Mouse (Mus musculus) kidney, postnatal 10 days (tissue): ENCODE results near the gene Ndn.
A peak's percentile ranks its signal among the peaks of the same experiment; 100 is the strongest.

Source experiments
- DNase-seq: peaks from one replicate; pipeline ENCODE4 v3.0.0; 2021; ENCODE audit warnings: mixed read lengths

Ndn gene

GRCm38 (mm10) chr7:62346269-62346668 is at the start of gene Ndn:
Gene Ndn, plus strand, starts transcription at chr7:62346569.
- no peak for DNase-seq

- no peak for DNase-seq
These were observed 43.9 kb upstream of the Ndn start for GRCm38 (mm10) chr7:62302451-62302850.

- no peak for DNase-seq
These were observed 39.3 kb upstream of the Ndn start for GRCm38 (mm10) chr7:62306896-62307614.

- DNase-seq, result no peak
These were observed 29.6 kb upstream of the Ndn start for GRCm38 (mm10) chr7:62316793-62317192.

GRCm38 (mm10) chr7:62345411-62345810 is 958 bp upstream of the Ndn start:
- no peak for DNase-seq

GRCm38 (mm10) chr7:62348106-62348803 is 1.9 kb downstream of the Ndn start:
- DNase-seq, result peak; percentile 86

- peak; percentile 6 for DNase-seq
These were observed 2.4 kb downstream of the Ndn start for GRCm38 (mm10) chr7:62348804-62349190.

- DNase-seq, result no peak
These were observed 4.9 kb downstream of the Ndn start for GRCm38 (mm10) chr7:62351266-62351665.

- DNase-seq, result no peak
These were observed 18.8 kb downstream of the Ndn start for GRCm38 (mm10) chr7:62365039-62365636.

- no peak for DNase-seq
These were observed 20.4 kb downstream of the Ndn start for GRCm38 (mm10) chr7:62366730-62367129.

- DNase-seq, result peak; percentile 19
These were observed 29.3 kb downstream of the Ndn start for GRCm38 (mm10) chr7:62375658-62376057.

- DNase-seq, result peak; percentile 11
These were observed 30.3 kb downstream of the Ndn start, which contains the start of gene Magel2 for GRCm38 (mm10) chr7:62376510-62377304. Gene Magel2, plus strand, starts transcription at chr7:62377010.

GRCm38 (mm10) chr7:62377313-62377712 is 30.9 kb downstream of the Ndn start:
- DNase-seq, result no peak

- DNase-seq, result no peak
These were observed 32.2 kb downstream of the Ndn start for GRCm38 (mm10) chr7:62378529-62378928.

- peak; percentile 40 for DNase-seq
These were observed 36.0 kb downstream of the Ndn start for GRCm38 (mm10) chr7:62382391-62382790.

GRCm38 (mm10) chr7:62388291-62388690 is 41.9 kb downstream of the Ndn start:
- DNase-seq, result no peak

GRCm38 (mm10) chr7:62392202-62392601 is 45.8 kb downstream of the Ndn start:
- DNase-seq, result no peak
